Mouse (Mus musculus): ENCODE measurements around the gene Glrx5. TPM values are rescaled to one million over a fixed set of nuclear protein-coding genes. Genes with fewer than 3 reads are reported as not detected.

Glrx5 gene
- total and polyA plus RNA-seq, 2 experiments from 2014 or later = 47.4 to 177 TPM

- ATAC-seq (no peak), DNase-seq (no peak)
- Histone ChIP-seq H3K27ac (ENCODE audit: low read depth, low read length) (no peak overlapping the region), H3K9ac (no peak overlapping the region), H3K27me3 (ENCODE audit: insufficient read depth, low read length) (no peaks in the 10 kb centered on the region), H3K4me3 (ENCODE audit: low read depth, low read length) (no peak overlapping the region), H3K9me3 (ENCODE audit: low read length) (no peaks in the 10 kb centered on the region), H3K36me3 (ENCODE audit: insufficient read depth) (peaks cover 24% of the 10 kb centered on the region), H3K4me2 (ENCODE audit: low read depth) (no peak overlapping the region), H3K4me1 (ENCODE audit: insufficient read depth) (no peaks in the 10 kb centered on the region)
- no peak for TF ChIP-seq CTCF (IDR thresholded peaks at IDR 0.05; ENCODE audit: low read depth)
- WGBS = 95% methylated on average over 7 of the region's 7 CpGs
These were observed 8.5 kb downstream of the Glrx5 start for GRCm38 (mm10) chr12:105040950-105041349.

- Histone ChIP-seq H3K36me3 (ENCODE audit: insufficient read depth) (peaks cover 24% of the 10 kb centered on the region), H3K4me3 (ENCODE audit: low read depth, low read length) (no peak overlapping the region), H3K4me2 (ENCODE audit: low read depth) (no peak overlapping the region), H3K27ac (ENCODE audit: low read depth, low read length) (no peak overlapping the region), H3K4me1 (ENCODE audit: insufficient read depth) (no peaks in the 10 kb centered on the region), H3K27me3 (ENCODE audit: insufficient read depth, low read length) (no peaks in the 10 kb centered on the region), H3K9me3 (ENCODE audit: low read length) (no peaks in the 10 kb centered on the region), H3K9ac (no peak overlapping the region)
- ATAC-seq = no peak
- no peak for DNase-seq
- WGBS = 92% methylated on average over 5 of the region's 5 CpGs
- no peak for TF ChIP-seq CTCF (IDR thresholded peaks at IDR 0.05; ENCODE audit: low read depth)
These were observed 10.6 kb downstream of the Glrx5 start for GRCm38 (mm10) chr12:105043081-105043480.

GRCm38 (mm10) chr12:105044775-105045174, 12.3 kb downstream of the Glrx5 start:
- 92% methylated on average over 9 of the region's 9 CpGs for WGBS
- no peak overlapping the region for H3K4me3 ChIP-seq (ENCODE audit: low read depth, low read length)
- no peak for TF ChIP-seq CTCF (IDR thresholded peaks at IDR 0.05; ENCODE audit: low read depth)

GRCm38 (mm10) chr12:105048301-105048863, 15.9 kb downstream of the Glrx5 start:
- no peaks in the 10 kb centered on the region for H3K4me1 ChIP-seq (ENCODE audit: insufficient read depth)
- DNase-seq (no peak), ATAC-seq (no peak)
- no peaks in the 10 kb centered on the region for H3K9me3 ChIP-seq (ENCODE audit: low read length)
- no peak overlapping the region for H3K27ac ChIP-seq (ENCODE audit: low read depth, low read length)
- H3K27me3 ChIP-seq (ENCODE audit: insufficient read depth, low read length) = no peaks in the 10 kb centered on the region
- TF ChIP-seq CTCF (IDR thresholded peaks at IDR 0.05; ENCODE audit: low read depth) = no peak
- no peak overlapping the region for H3K4me3 ChIP-seq (ENCODE audit: low read depth, low read length)
- no peak overlapping the region for H3K4me2 ChIP-seq (ENCODE audit: low read depth)
- no peaks in the 10 kb centered on the region for H3K36me3 ChIP-seq (ENCODE audit: insufficient read depth)
- no peak overlapping the region for H3K9ac ChIP-seq
- WGBS = 42% methylated on average over 17 of the region's 17 CpGs

More at GRCm38 (mm10) chr12:105044775-105045174, 12.3 kb downstream of the Glrx5 start:
- DNase-seq (no peak), ATAC-seq (no peak)
- Histone ChIP-seq H3K4me2 (ENCODE audit: low read depth) (no peak overlapping the region), H3K9me3 (ENCODE audit: low read length) (no peaks in the 10 kb centered on the region), H3K27me3 (ENCODE audit: insufficient read depth, low read length) (no peaks in the 10 kb centered on the region), H3K36me3 (ENCODE audit: insufficient read depth) (peaks cover 24% of the 10 kb centered on the region), H3K27ac (ENCODE audit: low read depth, low read length) (no peak overlapping the region), H3K9ac (no peak overlapping the region), H3K4me1 (ENCODE audit: insufficient read depth) (no peaks in the 10 kb centered on the region)

- H3K9me3 ChIP-seq (ENCODE audit: low read length) = no peaks in the 10 kb centered on the region
- H3K4me3 ChIP-seq (ENCODE audit: low read depth, low read length) = no peak overlapping the region
- no peak overlapping the region for H3K4me2 ChIP-seq (ENCODE audit: low read depth)
- DNase-seq = no peak
- H3K27me3 ChIP-seq (ENCODE audit: insufficient read depth, low read length) = no peaks in the 10 kb centered on the region
- no peak overlapping the region for H3K9ac ChIP-seq
- H3K4me1 ChIP-seq (ENCODE audit: insufficient read depth) = no peaks in the 10 kb centered on the region
- H3K27ac ChIP-seq (ENCODE audit: low read depth, low read length) = no peak overlapping the region
- ATAC-seq = no peak
- 83% methylated on average over 12 of the region's 12 CpGs for WGBS
- no peak for TF ChIP-seq CTCF (IDR thresholded peaks at IDR 0.05; ENCODE audit: low read depth)
- no peaks in the 10 kb centered on the region for H3K36me3 ChIP-seq (ENCODE audit: insufficient read depth)
These were observed 17.3 kb downstream of the Glrx5 start for GRCm38 (mm10) chr12:105049813-105050212.

GRCm38 (mm10) chr12:105050898-105051297, 18.4 kb downstream of the Glrx5 start:
- WGBS = 13% methylated on average over 4 of the region's 4 CpGs
- Histone ChIP-seq H3K9ac (no peak overlapping the region), H3K4me2 (ENCODE audit: low read depth) (no peak overlapping the region), H3K9me3 (ENCODE audit: low read length) (no peaks in the 10 kb centered on the region), H3K36me3 (ENCODE audit: insufficient read depth) (no peaks in the 10 kb centered on the region), H3K27ac (ENCODE audit: low read depth, low read length) (no peak overlapping the region), H3K4me1 (ENCODE audit: insufficient read depth) (no peaks in the 10 kb centered on the region), H3K27me3 (ENCODE audit: insufficient read depth, low read length) (no peaks in the 10 kb centered on the region), H3K4me3 (ENCODE audit: low read depth, low read length) (no peak overlapping the region)
- TF ChIP-seq CTCF (IDR thresholded peaks at IDR 0.05; ENCODE audit: low read depth) = peak; percentile 87
- DNase-seq (peak; percentile 87), ATAC-seq (peak; percentile 83)

- Histone ChIP-seq H3K4me2 (ENCODE audit: low read depth) (no peak overlapping the region), H3K4me3 (ENCODE audit: low read depth, low read length) (no peak overlapping the region), H3K27me3 (ENCODE audit: insufficient read depth, low read length) (no peaks in the 10 kb centered on the region), H3K36me3 (ENCODE audit: insufficient read depth) (no peaks in the 10 kb centered on the region), H3K9ac (no peak overlapping the region), H3K4me1 (ENCODE audit: insufficient read depth) (no peaks in the 10 kb centered on the region), H3K9me3 (ENCODE audit: low read length) (no peaks in the 10 kb centered on the region), H3K27ac (ENCODE audit: low read depth, low read length) (no peak overlapping the region)
- 96% methylated on average over 15 of the region's 15 CpGs for WGBS
- no peak for TF ChIP-seq CTCF (IDR thresholded peaks at IDR 0.05; ENCODE audit: low read depth)
- DNase-seq (no peak), ATAC-seq (no peak)
These were observed 21.6 kb downstream of the Glrx5 start for GRCm38 (mm10) chr12:105054041-105054440.

All from forebrain, postnatal 0 days (tissue).